Mouse (Mus musculus) cortical plate, adult 2 months (tissue): Measurements from ENCODE around the gene Hivep3. TPM values are rescaled to one million over a fixed set of nuclear protein-coding genes. Genes with fewer than 3 reads are reported as not detected.

ENCODE experiments used
- H3K27ac ChIP-seq: fragments of 200-500 bp; 2 replicates; pipeline ENCODE4 v1.5.1; 2012; ENCODE audit warnings: low read length, control low read depth, inconsistent platforms; ENCODE audit not compliant: insufficient read depth
- H3K4me1 ChIP-seq: fragments of 200-500 bp; 2 replicates; pipeline ENCODE4 v1.6.1; 2011; ENCODE audit warnings: low read length; ENCODE audit not compliant: control insufficient read depth, insufficient read depth
- H3K4me3 ChIP-seq: fragments of 200-500 bp; 2 replicates; pipeline ENCODE4 v1.5.1; 2011; ENCODE audit warnings: mild to moderate bottlenecking, low read length, control low read depth; ENCODE audit not compliant: insufficient read depth
- CTCF ChIP-seq: fragments of 200-500 bp; IDR thresholded peaks from 2 replicates; pipeline ENCODE4 v1.5.1; 2011; ENCODE audit warnings: mild to moderate bottlenecking, control low read depth, low read length; ENCODE audit not compliant: insufficient read depth; ENCODE audit errors: extremely low read depth
- POLR2A ChIP-seq: fragments of 200-500 bp; IDR thresholded peaks from 2 replicates; pipeline ENCODE4 v1.6.1; 2011; ENCODE audit warnings: mild to moderate bottlenecking, low read length, control low read depth; ENCODE audit not compliant: insufficient read depth; ENCODE audit errors: extremely low read depth
- polyA plus RNA-seq: library from polyadenylated mRNA; depleted of rRNA; stranded (reverse); fragments of >200 nt; gene quantifications from 2 replicates; pipeline ENCODE4 v1.2.3, GENCODE M21; 2012

Hivep3 gene
- polyA plus RNA-seq, 1 experiment: 48.9 TPM

DNA sequence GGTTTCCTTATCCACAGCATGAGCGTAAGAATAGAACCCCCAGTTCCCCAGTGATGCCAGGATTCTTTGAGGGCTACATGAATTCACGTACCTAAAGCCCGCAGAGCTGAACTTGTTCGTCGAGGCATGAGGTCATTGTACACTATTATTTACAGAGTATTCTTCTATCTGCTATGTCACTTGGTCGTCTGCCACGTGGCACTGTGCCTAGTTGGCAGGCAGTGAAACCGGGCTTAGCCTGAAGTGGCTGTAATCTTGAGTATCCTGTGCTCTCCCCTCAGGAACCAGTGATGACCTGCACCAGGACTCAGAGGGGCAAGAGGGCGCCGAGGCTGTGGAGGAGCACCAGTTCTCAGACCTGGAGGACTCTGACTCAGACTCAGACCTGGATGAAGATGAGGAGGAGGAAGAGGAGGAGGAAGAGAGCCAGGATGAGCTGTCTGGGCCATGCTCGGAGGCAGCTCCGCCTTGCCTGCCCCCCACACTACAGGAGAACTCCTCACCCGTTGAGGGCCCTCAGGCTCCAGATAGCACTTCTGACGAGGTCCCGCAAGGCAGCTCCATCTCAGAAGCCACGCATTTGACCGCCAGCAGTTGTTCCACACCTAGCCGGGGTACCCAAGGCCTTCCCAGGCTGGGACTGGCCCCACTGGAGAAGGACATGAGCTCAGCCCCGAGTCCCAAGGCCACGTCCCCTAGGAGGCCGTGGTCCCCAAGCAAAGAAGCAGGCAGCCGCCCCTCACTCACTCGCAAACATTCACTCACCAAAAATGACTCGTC, 398.0 kb downstream of the Hivep3 start:
- H3K27ac ChIP-seq: no peak overlapping the region
- H3K4me3 ChIP-seq: no peak overlapping the region
- peaks cover 5% of the 10 kb centered on the region for H3K4me1 ChIP-seq
- TF ChIP-seq CTCF: no peak
- no peak for TF ChIP-seq POLR2A

- TF ChIP-seq POLR2A: no peak
- no peak for TF ChIP-seq CTCF
- no peak overlapping the region for H3K4me3 ChIP-seq
- no peak overlapping the region for H3K27ac ChIP-seq
- H3K4me1 ChIP-seq: no peaks in the 10 kb centered on the region
These were observed 400.6 kb downstream of the Hivep3 start for GRCm38 (mm10) chr4:120134223-120134622.

GRCm38 (mm10) chr4:120141810-120142209, 408.2 kb downstream of the Hivep3 start:
- H3K4me1 ChIP-seq: peaks cover 4% of the 10 kb centered on the region
- TF ChIP-seq POLR2A: no peak
- TF ChIP-seq CTCF: no peak
- H3K4me3 ChIP-seq: no peak overlapping the region
- H3K27ac ChIP-seq: no peak overlapping the region

- TF ChIP-seq CTCF (no peak), POLR2A (no peak)
- peaks cover 4% of the 10 kb centered on the region for H3K4me1 ChIP-seq
- no peak overlapping the region for H3K4me3 ChIP-seq
- no peak overlapping the region for H3K27ac ChIP-seq
These were observed 409.3 kb downstream of the Hivep3 start for GRCm38 (mm10) chr4:120142905-120143304.

DNA sequence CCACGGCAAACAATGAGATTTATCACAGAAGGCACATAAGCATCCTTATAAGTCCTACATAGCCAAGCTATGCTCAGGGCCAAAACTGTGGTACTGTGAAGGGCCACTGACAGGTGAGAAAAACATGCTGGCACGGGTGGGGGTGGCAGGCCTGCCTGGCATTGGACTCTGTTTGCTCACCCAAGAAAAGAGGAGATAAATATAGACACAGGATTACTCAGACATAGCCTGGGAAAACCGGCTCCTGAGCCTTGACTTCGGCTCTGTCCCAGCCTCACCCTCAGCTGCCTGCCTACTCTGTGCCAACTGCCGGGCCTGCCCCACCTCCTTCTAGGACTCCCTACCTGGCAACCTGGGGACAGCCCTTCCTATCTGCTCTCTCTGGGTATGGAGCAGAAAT, 410.8 kb downstream of the Hivep3 start:
- no peak overlapping the region for H3K4me3 ChIP-seq
- TF ChIP-seq POLR2A: no peak
- no peak for TF ChIP-seq CTCF
- H3K4me1 ChIP-seq: peaks cover 6% of the 10 kb centered on the region
- H3K27ac ChIP-seq: no peak overlapping the region

- no peak overlapping the region for H3K27ac ChIP-seq
- TF ChIP-seq CTCF (no peak), POLR2A (no peak)
- peaks cover 6% of the 10 kb centered on the region for H3K4me1 ChIP-seq
- H3K4me3 ChIP-seq: no peak overlapping the region
These were observed 412.3 kb downstream of the Hivep3 start for GRCm38 (mm10) chr4:120145931-120146330.

GRCm38 (mm10) chr4:120148291-120149141, 414.9 kb downstream of the Hivep3 start:
- TF ChIP-seq CTCF (no peak), POLR2A (no peak)
- peaks cover 6% of the 10 kb centered on the region for H3K4me1 ChIP-seq
- peak overlapping the region; percentile 12; the same call in 1 of the 2 replicates for H3K27ac ChIP-seq
- no peak overlapping the region for H3K4me3 ChIP-seq

GRCm38 (mm10) chr4:120149142-120149524, 415.5 kb downstream of the Hivep3 start:
- Histone ChIP-seq H3K4me1 (peaks cover 5% of the 10 kb centered on the region), H3K4me3 (no peak overlapping the region), H3K27ac (0 out of 2 replicates have a peak overlapping the region, but pooled peaks have one; percentile 12)
- TF ChIP-seq CTCF: peak; percentile 59
- no peak for TF ChIP-seq POLR2A

DNA sequence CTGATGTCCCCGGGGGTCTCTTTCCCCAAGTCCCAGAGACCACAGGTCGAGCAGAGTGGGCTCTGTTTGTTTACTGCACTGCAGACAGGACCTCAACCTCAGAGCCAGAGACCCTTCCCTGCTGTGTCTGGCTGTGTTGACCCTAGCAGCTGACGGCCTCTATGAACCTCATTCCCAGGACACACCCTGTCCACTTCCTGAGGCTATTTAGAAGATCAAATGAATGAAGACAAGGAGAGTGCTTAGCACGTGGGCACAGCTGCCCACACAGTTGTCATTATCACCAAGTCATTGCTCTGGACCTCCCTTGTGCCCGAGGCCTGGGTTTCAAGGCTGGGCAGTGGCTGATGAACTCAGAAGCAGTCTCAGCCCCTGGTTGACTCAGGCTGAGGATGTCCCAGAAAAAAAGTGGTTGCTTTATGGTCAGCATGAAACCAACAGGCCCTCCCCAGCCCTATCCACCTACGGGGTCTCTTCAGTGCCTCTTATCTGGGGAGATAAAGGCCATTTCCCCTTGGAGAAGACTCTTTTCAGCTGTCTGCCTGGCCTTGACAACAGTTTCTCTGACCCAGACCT, 416.8 kb downstream of the Hivep3 start:
- peaks cover 2% of the 10 kb centered on the region for H3K4me1 ChIP-seq
- no peak overlapping the region for H3K27ac ChIP-seq
- no peak overlapping the region for H3K4me3 ChIP-seq
- TF ChIP-seq POLR2A (no peak), CTCF (no peak)
